Mouse (Mus musculus) hindbrain, embryonic 12.5 days (tissue): ENCODE measurements at regions not wholly inside any gene's neighbourhood (a gene's known extent, or its start where the extent isn't known, plus 50 kb on each side); places are given as distances from the start of the nearest gene placed in this dataset.

Source experiments
- ATAC-seq: fragments of 200-750 bp; cut with Nextera tagmentation; 2 replicates; pipeline ENCODE4 v1.8.0; 2017; ENCODE audit warnings: moderate TSS enrichment; ENCODE audit not compliant: low FRiP score
- H3K27ac ChIP-seq: fragments of 300-500 bp; sonication (generic); 2 replicates; pipeline ENCODE4 v1.5.1; 2016; ENCODE audit warnings: mild to moderate bottlenecking
- H3K27me3 ChIP-seq: fragments of 300-500 bp; sonication (generic); 2 replicates; pipeline ENCODE4 v1.6.1; 2016; ENCODE audit warnings: mild to moderate bottlenecking
- H3K36me3 ChIP-seq: fragments of 300-500 bp; sonication (generic); 2 replicates; pipeline ENCODE4 v1.6.1; 2016; ENCODE audit warnings: mild to moderate bottlenecking
- H3K4me1 ChIP-seq: fragments of 300-500 bp; sonication (generic); 2 replicates; pipeline ENCODE4 v1.6.1; 2016
- H3K4me2 ChIP-seq: fragments of 300-500 bp; sonication (generic); replicated peaks from 2 replicates; pipeline ENCODE4 v1.6.1; 2016; ENCODE audit warnings: mild to moderate bottlenecking
- H3K4me3 ChIP-seq: fragments of 300-500 bp; sonication (generic); 2 replicates; pipeline ENCODE4 v1.5.1; 2016; ENCODE audit warnings: mild to moderate bottlenecking
- H3K9ac ChIP-seq: fragments of 300-500 bp; sonication (generic); 2 replicates; pipeline ENCODE4 v1.6.1; 2016; ENCODE audit warnings: mild to moderate bottlenecking, moderate library complexity
- H3K9me3 ChIP-seq: fragments of 300-500 bp; sonication (generic); replicated peaks from 2 replicates; pipeline ENCODE4 v1.6.1; 2016; ENCODE audit warnings: mild to moderate bottlenecking
- whole genome bisulfite sequencing: fragments of 180-500 bp; shearing (Covaris S2); methylation state at CpG from one replicate; pipeline ENCODE4 v1.1.7; 2016; 5-methylcytosine and 5-hydroxymethylcytosine counted together

DNA sequence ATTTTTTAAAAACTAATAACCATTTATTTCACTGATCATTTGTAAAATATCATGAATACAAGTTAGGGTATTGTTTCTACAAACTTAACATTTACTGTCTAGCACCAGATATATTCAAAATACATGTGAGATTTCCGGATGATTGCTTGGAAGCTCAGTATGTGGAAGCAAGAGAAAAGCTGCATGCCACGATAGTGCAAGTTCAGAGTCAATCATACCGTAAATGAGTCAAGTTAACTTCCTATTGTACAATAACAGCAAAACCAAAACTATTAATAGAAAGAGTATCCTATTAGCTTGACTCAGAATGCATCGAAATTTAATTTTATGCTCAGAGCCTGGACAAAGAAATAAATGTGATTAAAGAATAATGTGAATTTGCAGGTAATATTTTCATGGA, 1284.6 kb upstream of the Cited2 start:
- H3K4me3 ChIP-seq: no peak overlapping the region
- no peaks in the 10 kb centered on the region for H3K36me3 ChIP-seq
- 87% methylated on average over 4 of the region's 4 CpGs for WGBS
- no peak overlapping the region for H3K9ac ChIP-seq
- peaks cover 10% of the 10 kb centered on the region; the same call in 1 of the 2 replicates for H3K4me1 ChIP-seq
- no peaks in the 10 kb centered on the region for H3K9me3 ChIP-seq
- H3K27me3 ChIP-seq: no peaks in the 10 kb centered on the region
- no peak overlapping the region for H3K4me2 ChIP-seq
- no peak for ATAC-seq
- H3K27ac ChIP-seq: no peak overlapping the region

DNA sequence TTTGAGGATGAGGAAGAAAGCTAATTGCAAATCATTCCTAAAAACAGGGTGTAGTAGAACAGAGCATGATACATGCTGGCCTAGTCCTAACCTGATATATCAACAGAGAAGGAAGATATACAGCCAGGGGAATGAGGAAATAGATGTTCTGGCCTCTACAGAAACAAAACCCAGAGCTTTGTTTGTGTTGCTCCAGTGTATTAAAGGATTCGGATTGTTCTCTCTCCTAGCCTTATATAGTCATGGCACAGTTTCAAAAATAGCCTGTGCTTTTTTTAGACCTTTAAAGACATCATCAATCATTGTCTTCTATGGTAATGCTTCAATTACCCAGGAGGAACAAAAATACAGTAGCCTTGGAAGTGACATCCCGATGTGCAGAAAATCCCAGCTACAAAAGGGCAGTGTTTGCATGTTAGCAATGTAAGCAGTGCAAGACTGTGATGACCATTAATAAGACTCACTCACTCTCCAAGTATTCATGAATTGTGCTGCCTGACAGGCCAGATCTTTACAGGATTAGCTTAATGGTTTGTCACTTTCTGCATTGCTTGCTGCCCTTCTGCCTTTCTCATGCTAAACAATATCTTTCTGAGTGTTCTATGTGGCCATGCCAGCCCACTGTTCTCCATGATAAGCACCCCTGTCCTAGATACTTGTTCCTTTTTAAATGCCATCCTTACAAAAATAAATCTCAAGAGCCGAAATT, 1281.9 kb upstream of the Cited2 start:
- H3K4me3 ChIP-seq: no peak overlapping the region
- H3K4me2 ChIP-seq: no peak overlapping the region
- peaks cover 10% of the 10 kb centered on the region; the same call in 1 of the 2 replicates for H3K4me1 ChIP-seq
- no peaks in the 10 kb centered on the region for H3K36me3 ChIP-seq
- no peak overlapping the region for H3K9ac ChIP-seq
- no peaks in the 10 kb centered on the region for H3K27me3 ChIP-seq
- ATAC-seq: peak; percentile 92
- peak overlapping the region; percentile 76 for H3K27ac ChIP-seq
- H3K9me3 ChIP-seq: no peaks in the 10 kb centered on the region
- 24% methylated on average over 3 of the region's 3 CpGs for WGBS

DNA sequence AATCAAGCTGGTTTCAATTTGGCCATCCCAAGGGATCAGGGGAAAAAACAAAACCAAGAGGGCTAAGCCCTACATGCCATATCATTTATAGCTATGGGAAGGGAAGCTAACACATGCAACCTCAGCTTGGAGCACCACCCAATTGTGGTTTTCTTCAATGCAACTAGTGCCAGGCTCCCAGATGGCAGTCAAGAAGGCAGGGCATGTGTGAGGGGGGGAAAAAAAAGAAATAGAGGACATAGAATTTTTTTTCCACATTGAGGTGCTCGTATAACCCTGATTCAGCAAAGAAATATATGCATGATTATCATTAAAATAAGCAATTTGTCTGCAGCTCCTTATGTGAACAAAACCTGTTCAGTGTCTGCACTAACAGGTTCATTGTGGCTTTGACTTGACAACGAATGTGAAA, 1281.4 kb upstream of the Cited2 start:
- Histone ChIP-seq H3K4me2 (no peak overlapping the region), H3K36me3 (no peaks in the 10 kb centered on the region), H3K9me3 (no peaks in the 10 kb centered on the region), H3K4me1 (peaks cover 10% of the 10 kb centered on the region; the same call in 1 of the 2 replicates), H3K27ac (0 out of 2 replicates have a peak overlapping the region, but pooled peaks have one; percentile 76), H3K4me3 (no peak overlapping the region), H3K27me3 (no peaks in the 10 kb centered on the region), H3K9ac (no peak overlapping the region)
- peak; percentile 72 for ATAC-seq
- 52% methylated on average over 2 of the region's 2 CpGs for WGBS

DNA sequence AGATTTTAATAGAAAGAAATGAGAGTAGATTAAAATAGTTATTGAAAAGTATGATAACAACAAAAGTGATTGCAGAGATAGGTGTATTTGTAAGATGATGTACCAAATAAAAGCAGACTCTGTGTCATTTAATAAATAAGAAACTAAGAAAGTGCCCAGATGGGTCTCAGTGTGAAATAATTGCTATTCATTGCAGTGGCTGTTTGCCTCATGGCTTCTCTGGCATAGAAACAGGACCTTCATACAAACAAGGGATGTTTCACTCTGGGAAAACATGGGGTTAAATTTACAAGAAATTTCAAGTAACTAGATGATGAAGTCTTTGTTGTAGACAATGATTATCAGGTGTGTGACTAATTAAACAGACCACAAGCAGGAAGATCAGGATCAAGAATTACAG, 1279.1 kb upstream of the Cited2 start:
- no peak overlapping the region for H3K4me3 ChIP-seq
- H3K9me3 ChIP-seq: no peaks in the 10 kb centered on the region

DNA sequence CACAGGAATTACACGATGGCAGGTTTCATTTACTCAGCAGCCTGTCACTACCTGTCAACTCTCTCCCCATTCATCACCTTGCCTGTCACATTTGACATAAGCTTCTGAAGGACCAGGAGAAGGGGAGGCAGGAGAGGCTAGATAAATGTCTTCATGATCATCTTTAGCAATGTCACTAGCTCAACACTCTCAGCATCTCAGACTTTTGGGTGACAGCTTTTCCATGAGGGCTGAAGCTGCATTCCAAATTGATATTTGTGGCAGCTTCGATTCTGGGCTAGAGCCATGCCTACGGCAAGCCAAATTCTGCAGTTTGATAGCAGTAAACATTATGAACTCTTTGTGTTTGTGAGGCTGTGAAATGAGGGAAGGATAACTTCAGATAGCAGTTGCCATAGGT, 1255.1 kb upstream of the Cited2 start:
- no peak overlapping the region for H3K4me3 ChIP-seq
- WGBS: 76% methylated on average over 3 of the region's 3 CpGs

More for the DNA sequence above, 1279.1 kb upstream of the Cited2 start:
- Histone ChIP-seq H3K36me3 (no peaks in the 10 kb centered on the region), H3K27ac (no peak overlapping the region), H3K4me2 (no peak overlapping the region), H3K4me1 (peaks cover 10% of the 10 kb centered on the region; the same call in 1 of the 2 replicates), H3K9ac (no peak overlapping the region), H3K27me3 (no peaks in the 10 kb centered on the region)
- ATAC-seq: no peak

DNA sequence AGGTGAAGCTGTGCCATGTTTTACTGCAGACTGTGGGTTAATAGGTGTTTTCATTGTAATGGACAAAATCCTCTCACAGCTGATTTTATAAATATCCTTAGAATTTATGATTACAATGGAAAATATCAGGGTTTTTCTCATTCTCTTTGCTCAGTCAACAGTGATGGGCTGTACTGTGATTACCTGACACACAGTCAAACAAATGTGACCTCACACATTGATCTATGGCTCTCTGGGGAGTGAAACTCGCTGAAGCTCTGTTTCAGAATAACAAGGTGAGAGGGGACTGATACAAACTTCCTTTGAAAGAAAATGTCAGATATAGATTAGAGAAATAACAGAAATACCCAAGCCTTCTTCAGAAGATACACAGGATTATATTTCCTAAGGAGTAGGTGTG, 1253.3 kb upstream of the Cited2 start:
- Histone ChIP-seq H3K4me1 (no peaks in the 10 kb centered on the region), H3K36me3 (no peaks in the 10 kb centered on the region), H3K27me3 (no peaks in the 10 kb centered on the region), H3K27ac (no peak overlapping the region), H3K9me3 (no peaks in the 10 kb centered on the region), H3K4me2 (no peak overlapping the region), H3K9ac (no peak overlapping the region), H3K4me3 (no peak overlapping the region)
- no peak for ATAC-seq
- 44% methylated on average over 1 of the region's 1 CpGs for WGBS

More for the DNA sequence above, 1255.1 kb upstream of the Cited2 start:
- Histone ChIP-seq H3K9me3 (no peaks in the 10 kb centered on the region), H3K4me2 (no peak overlapping the region), H3K9ac (no peak overlapping the region), H3K27ac (no peak overlapping the region), H3K27me3 (no peaks in the 10 kb centered on the region), H3K36me3 (no peaks in the 10 kb centered on the region), H3K4me1 (no peaks in the 10 kb centered on the region)
- no peak for ATAC-seq

DNA sequence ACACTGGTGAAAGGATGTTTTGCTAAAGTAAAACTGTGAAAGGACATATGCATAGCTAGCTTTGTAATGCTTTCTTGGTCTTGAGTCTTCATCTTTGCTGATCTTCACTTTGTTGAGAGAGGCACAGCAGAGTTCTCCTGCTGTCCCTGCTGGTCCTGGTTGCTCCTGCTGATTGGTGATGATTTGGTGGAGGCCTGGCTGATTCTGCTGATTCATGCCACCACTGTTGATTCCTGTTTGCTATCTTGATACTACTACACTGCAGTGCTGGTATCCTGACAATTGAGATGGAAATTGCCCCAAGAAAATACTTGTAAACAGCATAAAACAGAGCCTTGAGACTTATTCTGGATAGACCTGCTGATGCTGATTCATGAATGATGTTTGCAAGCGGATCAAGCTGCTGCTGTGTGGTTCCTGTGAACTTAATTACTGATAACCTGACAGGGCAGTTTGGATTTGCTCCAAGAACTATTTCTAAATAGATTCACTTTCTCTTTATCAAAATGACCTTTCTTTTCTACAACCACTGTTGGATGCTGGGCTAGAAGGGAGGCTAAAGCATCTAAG, 1249.0 kb upstream of the Cited2 start:
- ATAC-seq: no peak
- Histone ChIP-seq H3K4me1 (no peaks in the 10 kb centered on the region), H3K9me3 (no peaks in the 10 kb centered on the region), H3K4me3 (no peak overlapping the region), H3K36me3 (no peaks in the 10 kb centered on the region), H3K4me2 (no peak overlapping the region), H3K9ac (no peak overlapping the region), H3K27ac (no peak overlapping the region), H3K27me3 (no peaks in the 10 kb centered on the region)
- 88% methylated on average over 1 of the region's 1 CpGs for WGBS

DNA sequence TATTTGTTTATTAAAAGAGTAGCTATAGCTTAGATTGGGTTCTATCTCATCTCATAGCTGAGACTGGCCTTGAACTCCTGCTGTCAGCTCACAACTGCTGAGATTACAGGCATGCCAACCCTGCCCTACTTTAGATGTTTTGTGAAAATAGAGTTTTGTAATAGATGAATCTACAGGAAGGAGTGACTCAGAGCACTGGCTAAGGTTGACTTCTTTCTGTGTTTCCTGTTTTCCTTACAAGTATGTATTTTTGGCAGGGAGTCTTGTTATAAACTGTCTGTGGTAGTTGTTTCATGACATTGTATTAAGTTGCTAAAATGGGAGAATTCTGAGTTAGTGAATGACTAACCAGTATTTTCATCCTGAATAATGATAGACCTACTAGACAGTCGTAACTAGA, 1224.4 kb upstream of the Cited2 start:
- Histone ChIP-seq H3K9me3 (no peaks in the 10 kb centered on the region), H3K4me3 (no peak overlapping the region), H3K4me1 (no peaks in the 10 kb centered on the region), H3K36me3 (no peaks in the 10 kb centered on the region), H3K4me2 (no peak overlapping the region), H3K27ac (no peak overlapping the region), H3K27me3 (no peaks in the 10 kb centered on the region), H3K9ac (no peak overlapping the region)
- WGBS: 89% methylated on average over 1 of the region's 1 CpGs
- no peak for ATAC-seq

DNA sequence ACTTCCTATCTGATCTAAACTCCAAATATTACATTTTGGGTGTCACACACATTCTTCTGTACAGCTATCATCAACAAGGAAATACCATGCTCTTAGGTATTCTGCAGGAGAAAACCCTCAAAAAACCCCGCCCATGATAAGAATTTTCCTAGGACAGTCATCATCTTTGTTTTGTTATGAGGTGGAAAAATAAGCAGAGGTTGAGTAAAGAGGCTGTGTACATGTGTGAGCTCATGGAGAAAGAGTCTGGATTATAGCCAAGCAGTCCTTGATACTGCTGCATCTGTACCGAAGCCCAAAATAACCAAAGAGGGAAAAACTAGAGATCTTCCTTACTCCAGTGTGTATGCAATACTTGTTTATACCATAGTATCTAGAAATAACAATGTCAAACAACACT, 1215.3 kb upstream of the Cited2 start:
- no peaks in the 10 kb centered on the region for H3K9me3 ChIP-seq
- H3K4me2 ChIP-seq: no peak overlapping the region
- no peaks in the 10 kb centered on the region for H3K36me3 ChIP-seq
- no peak overlapping the region for H3K9ac ChIP-seq
- no peaks in the 10 kb centered on the region for H3K27me3 ChIP-seq
- H3K27ac ChIP-seq: no peak overlapping the region
- 84% methylated on average over 2 of the region's 2 CpGs for WGBS
- no peak overlapping the region for H3K4me3 ChIP-seq
- H3K4me1 ChIP-seq: no peaks in the 10 kb centered on the region
- ATAC-seq: no peak

DNA sequence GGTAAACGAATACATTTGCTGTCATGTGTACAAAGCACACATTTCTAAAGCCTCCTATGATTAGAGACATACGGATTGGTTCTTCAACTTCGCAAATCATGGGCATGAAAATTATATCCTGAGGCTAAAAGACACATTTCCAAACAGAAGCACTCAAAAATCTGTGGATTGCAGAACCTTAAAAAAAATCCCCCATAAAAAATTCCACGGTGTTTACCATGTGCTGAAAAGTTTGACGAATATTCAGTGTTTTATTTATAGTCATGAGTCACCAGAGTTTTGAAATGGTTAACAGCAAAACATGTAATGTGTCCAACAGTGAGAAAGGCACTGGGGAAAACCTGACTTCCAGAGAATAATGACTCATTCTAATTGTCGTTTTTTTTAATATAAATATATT, 1214.9 kb upstream of the Cited2 start:
- H3K4me1 ChIP-seq: no peaks in the 10 kb centered on the region
- 83% methylated on average over 6 of the region's 6 CpGs for WGBS
- no peak overlapping the region for H3K9ac ChIP-seq
- no peak for ATAC-seq
- H3K27ac ChIP-seq: no peak overlapping the region
- no peak overlapping the region for H3K4me2 ChIP-seq
- H3K4me3 ChIP-seq: no peak overlapping the region
- H3K9me3 ChIP-seq: no peaks in the 10 kb centered on the region
- H3K36me3 ChIP-seq: no peaks in the 10 kb centered on the region
- H3K27me3 ChIP-seq: no peaks in the 10 kb centered on the region

DNA sequence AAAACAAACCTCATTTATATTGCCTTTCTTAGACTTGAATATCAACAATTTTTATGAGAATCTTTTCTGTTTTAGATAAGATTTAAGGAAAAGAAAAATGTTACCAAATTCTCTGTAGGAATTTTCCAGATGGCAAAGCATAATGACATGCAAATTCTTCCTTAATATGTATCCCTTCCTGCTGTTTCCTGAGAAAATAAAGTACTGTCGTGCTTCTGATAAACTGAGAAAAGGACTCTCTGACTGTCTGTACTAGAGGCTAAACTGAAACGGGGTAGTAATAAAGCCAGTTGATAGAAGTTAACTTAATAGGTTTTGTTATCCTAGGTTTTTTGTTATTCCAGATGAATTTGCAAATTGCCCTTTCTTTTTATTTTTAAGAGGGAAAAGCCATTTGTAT, 1208.4 kb upstream of the Cited2 start:
- ATAC-seq: no peak
- WGBS: 75% methylated on average over 2 of the region's 2 CpGs
- H3K9ac ChIP-seq: no peak overlapping the region
- no peak overlapping the region for H3K27ac ChIP-seq
- no peaks in the 10 kb centered on the region for H3K9me3 ChIP-seq
- no peaks in the 10 kb centered on the region for H3K4me1 ChIP-seq
- H3K36me3 ChIP-seq: no peaks in the 10 kb centered on the region
- no peak overlapping the region for H3K4me2 ChIP-seq
- H3K4me3 ChIP-seq: no peak overlapping the region
- H3K27me3 ChIP-seq: no peaks in the 10 kb centered on the region

DNA sequence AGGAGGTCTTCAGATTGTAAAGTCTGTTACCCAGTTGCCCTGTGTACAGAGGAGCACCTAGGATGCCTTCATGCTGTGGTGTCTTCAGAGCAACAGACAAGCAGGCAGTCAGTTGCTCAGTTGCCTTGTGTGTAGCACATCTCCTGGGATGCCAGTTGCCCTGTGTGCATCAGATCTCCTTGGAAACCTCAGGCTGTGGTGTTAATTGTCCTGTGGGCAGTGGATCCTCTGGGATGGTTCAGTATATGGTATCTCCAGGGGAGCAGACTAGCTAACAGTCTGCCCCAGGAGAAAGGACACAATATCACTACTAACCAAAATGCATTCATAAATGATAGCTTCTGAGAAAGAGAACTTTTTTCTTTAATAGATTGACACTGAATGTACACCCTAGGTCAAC, 1201.1 kb upstream of the Cited2 start:
- Histone ChIP-seq H3K9ac (no peak overlapping the region), H3K4me1 (no peaks in the 10 kb centered on the region), H3K9me3 (no peaks in the 10 kb centered on the region), H3K27ac (no peak overlapping the region), H3K27me3 (no peaks in the 10 kb centered on the region), H3K4me2 (no peak overlapping the region), H3K4me3 (no peak overlapping the region), H3K36me3 (no peaks in the 10 kb centered on the region)
- no peak for ATAC-seq

DNA sequence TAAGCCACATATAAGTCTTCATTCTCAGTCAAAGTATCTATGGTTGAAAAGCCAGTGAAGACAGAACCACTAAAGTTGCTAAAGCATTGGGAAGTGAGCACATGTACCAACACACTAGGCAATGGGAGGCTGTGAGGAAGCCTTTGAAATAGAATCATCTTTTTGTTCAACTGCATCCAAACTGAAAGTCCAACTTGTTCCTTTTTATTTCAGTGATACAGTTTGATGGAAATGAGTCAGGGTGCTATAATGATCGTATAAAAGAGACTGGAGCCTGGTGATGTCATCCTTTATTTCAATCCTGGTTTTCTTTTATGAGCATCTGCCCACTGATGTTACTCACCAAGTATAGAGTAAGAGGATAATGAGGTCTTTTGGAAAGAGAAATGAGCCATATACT, 1198.9 kb upstream of the Cited2 start:
- Histone ChIP-seq H3K9ac (no peak overlapping the region), H3K4me3 (no peak overlapping the region), H3K4me2 (no peak overlapping the region), H3K4me1 (no peaks in the 10 kb centered on the region), H3K36me3 (no peaks in the 10 kb centered on the region), H3K9me3 (no peaks in the 10 kb centered on the region), H3K27me3 (no peaks in the 10 kb centered on the region), H3K27ac (no peak overlapping the region)
- 81% methylated on average over 1 of the region's 1 CpGs for WGBS
- ATAC-seq: no peak
